16 mouse cellular contexts compared by ENCODE assay signal in the genomic region with DNA sequence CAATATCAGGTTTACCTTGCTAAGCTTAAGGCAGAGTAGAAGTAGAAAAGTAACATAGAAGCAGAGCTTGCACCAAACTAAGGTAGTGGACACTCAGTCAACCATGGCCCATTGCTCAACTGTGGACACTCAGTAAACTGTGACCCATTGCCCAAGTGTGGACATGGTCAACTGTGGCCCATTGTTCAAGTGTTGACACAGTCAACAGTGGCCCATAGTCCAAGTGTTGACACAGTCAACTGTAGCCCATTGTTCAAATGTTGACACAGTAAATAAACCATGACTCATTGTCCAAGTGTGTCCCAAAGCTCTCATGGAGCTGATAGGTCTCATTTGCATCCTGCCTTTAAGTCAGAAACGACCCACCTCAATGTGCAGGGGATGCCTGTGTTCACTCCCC.
DNase-seq lines count a peak whose midpoint lies in the region; ATAC-seq lines count a peak whose summit lies in the region.
"Had no signal": no experiment of that assay in that cellular context is flagged by ENCODE, and none has a peak within 500 bp of the region (broad histone marks: within the 10 kb centered on the region; RNA-seq: fewer than 3 reads in every experiment).

No protein-coding gene starts in this region.

- no peaks in the 10 kb centered on the region for H3K9me3 ChIP-seq in liver, embryonic 12.5 days (replicated peaks)
- no peaks in the 10 kb centered on the region for H3K9me3 ChIP-seq in liver, embryonic 15.5 days (replicated peaks)
- H3K9me3 ChIP-seq in forebrain, embryonic 12.5 days, result no peaks in the 10 kb centered on the region
- H3K9me3 ChIP-seq: heart, embryonic 12.5 days; hindbrain, embryonic 15.5 days; limb, embryonic 12.5 days had no signal

- WGBS in liver, embryonic 12.5 days (ENCODE audit: insufficient replicate concordance), result 48% methylated on average over 1 of the region's 1 CpGs
- WGBS in liver, embryonic 15.5 days (ENCODE audit: insufficient replicate concordance), result 25% methylated on average over 1 of the region's 1 CpGs
- 57% methylated on average over 1 of the region's 1 CpGs for WGBS in forebrain, embryonic 12.5 days

- no peak overlapping the region for H3K4me2 ChIP-seq in liver, embryonic 12.5 days
- H3K4me2 ChIP-seq in liver, embryonic 15.5 days, result no peak overlapping the region
- no peak overlapping the region for H3K4me2 ChIP-seq in forebrain, embryonic 12.5 days
- H3K4me2 ChIP-seq: heart, embryonic 12.5 days; hindbrain, embryonic 15.5 days; limb, embryonic 12.5 days had no signal

- H3K4me1 ChIP-seq in liver, embryonic 12.5 days, result no peaks in the 10 kb centered on the region
- H3K4me1 ChIP-seq in liver, embryonic 15.5 days (replicated peaks), result no peaks in the 10 kb centered on the region
- H3K4me1 ChIP-seq in forebrain, embryonic 12.5 days, result no peaks in the 10 kb centered on the region
- H3K4me1 ChIP-seq: heart, embryonic 12.5 days; hindbrain, embryonic 15.5 days; limb, embryonic 12.5 days had no signal

- no peak overlapping the region for H3K27ac ChIP-seq in liver, embryonic 12.5 days
- H3K27ac ChIP-seq in liver, embryonic 15.5 days (replicated peaks), result no peak overlapping the region
- no peak overlapping the region for H3K27ac ChIP-seq in forebrain, embryonic 12.5 days
- H3K27ac ChIP-seq: hindbrain, embryonic 15.5 days; limb, embryonic 12.5 days had no signal

- H3K9ac ChIP-seq in liver, embryonic 12.5 days, result no peak overlapping the region
- H3K9ac ChIP-seq in liver, embryonic 15.5 days, result no peak overlapping the region
- H3K9ac ChIP-seq in forebrain, embryonic 12.5 days, result no peak overlapping the region
- H3K9ac ChIP-seq: heart, embryonic 12.5 days; hindbrain, embryonic 15.5 days; limb, embryonic 12.5 days had no signal

- no peaks in the 10 kb centered on the region for H3K27me3 ChIP-seq in liver, embryonic 12.5 days (replicated peaks)
- H3K27me3 ChIP-seq in liver, embryonic 15.5 days, result no peaks in the 10 kb centered on the region
- peaks cover 6% of the 10 kb centered on the region; the same call in 1 of the 2 replicates for H3K27me3 ChIP-seq in forebrain, embryonic 12.5 days

- peak; percentile 65 for ATAC-seq in liver, embryonic 12.5 days
- peak; percentile 40; the same call in 1 of the 2 replicates for ATAC-seq in liver, embryonic 15.5 days (ENCODE audit: insufficient read depth)
- ATAC-seq in forebrain, embryonic 12.5 days (ENCODE audit: low FRiP score), result no peak
- ATAC-seq: forebrain, embryonic 14.5 days had no signal

- no peak overlapping the region for H3K4me3 ChIP-seq in liver, embryonic 12.5 days
- H3K4me3 ChIP-seq in liver, embryonic 15.5 days (replicated peaks), result no peak overlapping the region
- no peak overlapping the region for H3K4me3 ChIP-seq in forebrain, embryonic 12.5 days (replicated peaks)
- H3K4me3 ChIP-seq: heart, embryonic 12.5 days; hindbrain, embryonic 15.5 days; limb, embryonic 12.5 days had no signal

- peak; percentile 24 for DNase-seq in kidney, adult 9 months
- no peak for DNase-seq in kidney, adult 8-10 months
- DNase-seq in lung, postnatal 4 days, result peak; percentile 24 to 45
- DNase-seq in spleen, postnatal 4 days (ENCODE audit: low spot score in 2 of 2), result no peak
- no peak for DNase-seq in cerebellum, adult 9-11 months
- DNase-seq: cerebellum, adult 8-10 months; heart, postnatal 36 days; spleen, adult 18-20 months; thymus, postnatal 4 days had no signal

- no peaks in the 10 kb centered on the region for H3K36me3 ChIP-seq in liver, embryonic 12.5 days
- H3K36me3 ChIP-seq in liver, embryonic 15.5 days (replicated peaks), result no peaks in the 10 kb centered on the region
- no peaks in the 10 kb centered on the region for H3K36me3 ChIP-seq in forebrain, embryonic 12.5 days (replicated peaks)
- H3K36me3 ChIP-seq: heart, embryonic 12.5 days; hindbrain, embryonic 15.5 days; limb, embryonic 12.5 days had no signal

Comparison
In these comparisons a context has a peak if more than half of its experiments do, and no peak if none do; other contexts are left out.
1. DNase-seq: peak in kidney, adult 9 months (single experiment) and lung, postnatal 4 days (2 of 2); none in kidney, adult 8-10 months (0 of 2), spleen, postnatal 4 days (0 of 2) and cerebellum, adult 9-11 months (single experiment).